Mouse (Mus musculus) MEL (cell line): ENCODE measurements around the gene Fhit. TPM values are rescaled to one million over a fixed set of nuclear protein-coding genes. Genes with fewer than 3 reads are reported as not detected.

ENCODE experiments used
- DNase-seq: peaks from one replicate; pipeline ENCODE4 v3.0.0; 2011; ENCODE audit warnings: low read depth, low spot score
- H3K27ac ChIP-seq: 2 replicates; pipeline ENCODE4 v1.5.1; 2012; ENCODE audit warnings: low read depth, mild to moderate bottlenecking, control low read depth, low read length, moderate library complexity; ENCODE audit not compliant: control insufficient read depth
- H3K27me3 ChIP-seq, 2 experiments: fragments of 150-350 bp in 1 of 2; sonication (generic) in 1 of 2; 2 replicates each; pipeline ENCODE4 v1.6.1; 2012; ENCODE audit warnings: low read length in 2 of 2, mild to moderate bottlenecking in 2 of 2, improper control_type of control experiment in 1 of 2, moderate library complexity in 1 of 2; ENCODE audit not compliant: insufficient read depth in 2 of 2, control insufficient read depth in 1 of 2
- H3K36me3 ChIP-seq, 2 experiments: 2 replicates each; pipeline ENCODE4 v1.6.1; 2012 to 2014; ENCODE audit warnings: low read length in 2 of 2, improper control_type of control experiment in 1 of 2, inconsistent platforms in 1 of 2, mild to moderate bottlenecking in 1 of 2; ENCODE audit not compliant: insufficient read depth in 2 of 2, control insufficient read depth in 1 of 2
- H3K4me1 ChIP-seq, 2 experiments: fragments of 150-350 bp in 1 of 2; sonication (generic) in 1 of 2; 2 replicates each; pipeline ENCODE4 v1.6.1; 2012; ENCODE audit warnings: low read length in 2 of 2, improper control_type of control experiment in 1 of 2, mild to moderate bottlenecking in 1 of 2; ENCODE audit not compliant: insufficient read depth in 2 of 2, control insufficient read depth in 1 of 2
- H3K4me3 ChIP-seq, 2 experiments: fragments of 150-350 bp in 1 of 2; sonication (generic) in 1 of 2; 2 replicates each; pipeline ENCODE4 v1.5.1; 2012; ENCODE audit warnings: low read depth in 2 of 2, low read length in 2 of 2, mild to moderate bottlenecking in 2 of 2, moderate library complexity in 2 of 2, control low read depth in 1 of 2, improper control_type of control experiment in 1 of 2; ENCODE audit not compliant: control insufficient read depth in 1 of 2, insufficient read depth in 1 of 2
- H3K79me2 ChIP-seq: 2 replicates; pipeline ENCODE4 v1.6.1; 2012; ENCODE audit warnings: mild to moderate bottlenecking, low read length, moderate library complexity; ENCODE audit not compliant: control insufficient read depth, poor library complexity, insufficient read depth
- H3K9ac ChIP-seq: 2 replicates; pipeline ENCODE4 v1.6.1; 2012; ENCODE audit warnings: low read depth, mild to moderate bottlenecking, control low read depth, low read length, moderate library complexity; ENCODE audit not compliant: control insufficient read depth, poor library complexity, severe bottlenecking
- H3K9me3 ChIP-seq: fragments of 150-350 bp; sonication (generic); replicated peaks from 2 replicates; pipeline ENCODE4 v1.6.1; 2012; ENCODE audit warnings: mild to moderate bottlenecking, low read length, improper control_type of control experiment, moderate library complexity; ENCODE audit not compliant: insufficient read depth
- BHLHE40 ChIP-seq: IDR thresholded peaks from 2 replicates; pipeline ENCODE4 v1.6.1; 2012; ENCODE audit warnings: low read depth, mild to moderate bottlenecking, inconsistent platforms, low read length, improper control_type of control experiment, borderline replicate concordance
- CHD1 ChIP-seq: IDR thresholded peaks from 2 replicates; pipeline ENCODE4 v1.6.1; 2012; ENCODE audit warnings: low read depth, mild to moderate bottlenecking, inconsistent platforms, low read length, improper control_type of control experiment
- CHD2 ChIP-seq: IDR thresholded peaks from 2 replicates; pipeline ENCODE4 v1.6.1; 2011; ENCODE audit warnings: low read length, improper control_type of control experiment
- CTCF ChIP-seq, 3 experiments: IDR thresholded peaks in 2 of 3; conservative IDR thresholded peaks in 1 of 3; 2 replicates each; pipeline ENCODE4 v1.5.1; 2011 to 2012; ENCODE audit warnings: low read length in 3 of 3, low read depth in 2 of 3, mild to moderate bottlenecking in 2 of 3, improper control_type of control experiment in 1 of 3, inconsistent platforms in 1 of 3, mixed read lengths in 1 of 3, moderate library complexity in 1 of 3; ENCODE audit not compliant: control insufficient read depth in 1 of 3, insufficient read depth in 1 of 3, poor library complexity in 1 of 3, severe bottlenecking in 1 of 3
- E2F4 ChIP-seq: IDR thresholded peaks from 2 replicates; pipeline ENCODE4 v1.6.1; 2011; ENCODE audit warnings: low read depth, low read length, improper control_type of control experiment, borderline replicate concordance
- ELF1 ChIP-seq: IDR thresholded peaks from 2 replicates; pipeline ENCODE4 v1.6.1; 2014; ENCODE audit warnings: low read depth, mild to moderate bottlenecking, inconsistent platforms, low read length, improper control_type of control experiment, moderate library complexity
- ETS1 ChIP-seq: IDR thresholded peaks from 2 replicates; pipeline ENCODE4 v1.6.1; 2012; ENCODE audit warnings: low read depth, mild to moderate bottlenecking, inconsistent platforms, low read length, improper control_type of control experiment, moderate library complexity
- GABPA ChIP-seq: IDR thresholded peaks from 2 replicates; pipeline ENCODE4 v1.6.1; 2012; ENCODE audit warnings: low read depth, mild to moderate bottlenecking, inconsistent platforms, low read length, improper control_type of control experiment, moderate library complexity
- GATA1 ChIP-seq: IDR thresholded peaks from 2 replicates; pipeline ENCODE4 v1.6.1; 2011; ENCODE audit warnings: low read depth, low read length, improper control_type of control experiment
- HCFC1 ChIP-seq: IDR thresholded peaks from 2 replicates; pipeline ENCODE4 v1.6.1; 2012; ENCODE audit warnings: low read depth, mild to moderate bottlenecking, inconsistent platforms, low read length, improper control_type of control experiment, moderate library complexity
- MAZ ChIP-seq: IDR thresholded peaks from 2 replicates; pipeline ENCODE4 v1.6.1; 2012; ENCODE audit warnings: low read depth, mild to moderate bottlenecking, inconsistent platforms, low read length, improper control_type of control experiment
- MEF2A ChIP-seq: IDR thresholded peaks from 2 replicates; pipeline ENCODE4 v1.6.1; 2014; ENCODE audit warnings: low read depth, mild to moderate bottlenecking, inconsistent platforms, low read length, improper control_type of control experiment; ENCODE audit not compliant: poor library complexity, insufficient replicate concordance, severe bottlenecking; ENCODE audit errors: extremely low read depth
- MXI1 ChIP-seq: IDR thresholded peaks from 2 replicates; pipeline ENCODE4 v1.6.1; 2011; ENCODE audit warnings: mild to moderate bottlenecking, low read depth, low read length, improper control_type of control experiment
- MYB ChIP-seq: IDR thresholded peaks from 2 replicates; pipeline ENCODE4 v1.6.1; 2011; ENCODE audit warnings: mild to moderate bottlenecking, low read depth, low read length, improper control_type of control experiment
- MYC ChIP-seq: IDR thresholded peaks from 2 replicates; pipeline ENCODE4 v1.6.1; 2011; ENCODE audit warnings: low read depth, mild to moderate bottlenecking, low read length, improper control_type of control experiment, moderate library complexity
- NELFE ChIP-seq: IDR thresholded peaks from 2 replicates; pipeline ENCODE4 v1.6.1; 2011; ENCODE audit warnings: low read depth, low read length, improper control_type of control experiment
- NRF1 ChIP-seq: IDR thresholded peaks from 2 replicates; pipeline ENCODE4 v1.6.1; 2014; ENCODE audit warnings: low read depth, mild to moderate bottlenecking, inconsistent platforms, low read length, improper control_type of control experiment, moderate library complexity; ENCODE audit not compliant: poor library complexity, insufficient read depth, severe bottlenecking
- POLR2AphosphoS2 ChIP-seq: IDR thresholded peaks from 2 replicates; pipeline ENCODE4 v1.6.1; 2011; ENCODE audit warnings: low read length, improper control_type of control experiment
- SIN3A ChIP-seq: IDR thresholded peaks from 2 replicates; pipeline ENCODE4 v1.6.1; 2012; ENCODE audit warnings: low read length, improper control_type of control experiment, inconsistent platforms
- TAL1 ChIP-seq: IDR thresholded peaks from 2 replicates; pipeline ENCODE4 v1.6.1; 2012; ENCODE audit warnings: mild to moderate bottlenecking, inconsistent platforms, low read length, moderate library complexity, mixed read lengths
- TBP ChIP-seq: IDR thresholded peaks from 2 replicates; pipeline ENCODE4 v1.8.0; 2011; ENCODE audit warnings: low read depth, low read length, improper control_type of control experiment
- TCF12 ChIP-seq: IDR thresholded peaks from 2 replicates; pipeline ENCODE4 v1.6.1; 2014; ENCODE audit warnings: low read depth, mild to moderate bottlenecking, inconsistent platforms, low read length, improper control_type of control experiment, moderate library complexity
- USF1 ChIP-seq: IDR thresholded peaks from 2 replicates; pipeline ENCODE4 v1.6.1; 2014; ENCODE audit warnings: low read depth, mild to moderate bottlenecking, inconsistent platforms, low read length, improper control_type of control experiment, moderate library complexity
- USF2 ChIP-seq, 2 experiments: IDR thresholded peaks; 2 replicates each; pipeline ENCODE4 v1.6.1; 2011 to 2012; ENCODE audit warnings: improper control_type of control experiment in 2 of 2, low read length in 2 of 2, borderline replicate concordance in 1 of 2, inconsistent platforms in 1 of 2, low read depth in 1 of 2, mild to moderate bottlenecking in 1 of 2; ENCODE audit not compliant: insufficient read depth in 1 of 2
- ZKSCAN1 ChIP-seq: IDR thresholded peaks from 2 replicates; pipeline ENCODE4 v1.6.1; 2012; ENCODE audit warnings: low read depth, mild to moderate bottlenecking, inconsistent platforms, low read length, improper control_type of control experiment, moderate library complexity
- ZMIZ1 ChIP-seq: IDR thresholded peaks from 2 replicates; pipeline ENCODE4 v1.6.1; 2012; ENCODE audit warnings: low read depth, mild to moderate bottlenecking, inconsistent platforms, low read length, improper control_type of control experiment, moderate library complexity
- ZNF384 ChIP-seq: IDR thresholded peaks from 2 replicates; pipeline ENCODE4 v1.6.1; 2012; ENCODE audit warnings: low read depth, mild to moderate bottlenecking, inconsistent platforms, low read length, improper control_type of control experiment
- polyA plus RNA-seq, 2 experiments: library from polyadenylated mRNA; stranded (reverse) in 1 of 2; unstranded in 1 of 2; fragments of >175 nt in 1 of 2; fragments of >200 nt in 1 of 2; gene quantifications; 2 replicates each; pipeline versions ENCODE4 v1.2.1 to v1.2.4; 2012; ENCODE audit warnings: low replicate concordance in 2 of 2, low read depth in 1 of 2; ENCODE audit not compliant: insufficient read length in 2 of 2, insufficient read depth in 1 of 2, missing spikeins in 1 of 2
- total RNA-seq: library from RNA; depleted of rRNA; stranded (reverse); fragments of 300-350 nt; gene quantifications from 2 replicates; pipeline ENCODE4 v1.2.3, GENCODE M21; 2012

The Fhit gene
- total and polyA plus RNA-seq, 3 experiments: 0.77 to 1.3 TPM; not detected in 1

GRCm38 (mm10) chr14:10038021-10038420 lies 1123.8 kb downstream of the Fhit start:
- H3K9me3 ChIP-seq: no peaks in the 10 kb centered on the region
- H3K27me3 ChIP-seq: no peaks in the 10 kb centered on the region
- no peak overlapping the region for H3K4me3 ChIP-seq
- no peak overlapping the region for H3K27ac ChIP-seq
- no peaks in the 10 kb centered on the region for H3K79me2 ChIP-seq
- H3K36me3 ChIP-seq: no peaks in the 10 kb centered on the region
- TF ChIP-seq BHLHE40 (no peak), CHD1 (no peak), TAL1 (no peak), MEF2A (no peak), NRF1 (no peak), CTCF (IDR thresholded peaks at IDR 0.05 in 2 of 3, conservative IDR thresholded peaks at IDR 0.05 in 1 of 3; ENCODE audit: control insufficient read depth in 1 of 3, insufficient read depth in 1 of 3, low read depth in 2 of 3, low read length in 3 of 3, poor library complexity in 1 of 3, severe bottlenecking in 1 of 3) (no peak), HCFC1 (no peak), TBP (no peak), USF2 (IDR thresholded peaks at IDR 0.05; ENCODE audit: borderline replicate concordance in 1 of 2, insufficient read depth in 1 of 2, low read depth in 1 of 2, low read length in 2 of 2) (no peak), GATA1 (no peak), MXI1 (no peak), E2F4 (no peak), MYB (no peak), POLR2AphosphoS2 (no peak), TCF12 (no peak), GABPA (no peak), USF1 (no peak), SIN3A (no peak)
- no peak for DNase-seq
- no peaks in the 10 kb centered on the region for H3K4me1 ChIP-seq
- no peak overlapping the region for H3K9ac ChIP-seq

GRCm38 (mm10) chr14:10036685-10037215 lies 1125.1 kb downstream of the Fhit start:
- no peak overlapping the region for H3K4me3 ChIP-seq
- H3K9me3 ChIP-seq: no peaks in the 10 kb centered on the region
- TF ChIP-seq NELFE (no peak), ZMIZ1 (no peak), ETS1 (no peak), CTCF (IDR thresholded peaks at IDR 0.05 in 2 of 3, conservative IDR thresholded peaks at IDR 0.05 in 1 of 3; ENCODE audit: control insufficient read depth in 1 of 3, insufficient read depth in 1 of 3, low read depth in 2 of 3, low read length in 3 of 3, poor library complexity in 1 of 3, severe bottlenecking in 1 of 3) (no peak), MYC (no peak), ZNF384 (no peak), SIN3A (no peak), ELF1 (no peak), TCF12 (no peak), USF2 (IDR thresholded peaks at IDR 0.05; ENCODE audit: borderline replicate concordance in 1 of 2, insufficient read depth in 1 of 2, low read depth in 1 of 2, low read length in 2 of 2) (no peak), MAZ (no peak), CHD2 (no peak), E2F4 (no peak), ZKSCAN1 (no peak), USF1 (no peak)
- no peak overlapping the region for H3K27ac ChIP-seq
- no peak for DNase-seq
- no peaks in the 10 kb centered on the region for H3K79me2 ChIP-seq
- no peaks in the 10 kb centered on the region for H3K4me1 ChIP-seq
- H3K9ac ChIP-seq: no peak overlapping the region
- H3K27me3 ChIP-seq: no peaks in the 10 kb centered on the region
- H3K36me3 ChIP-seq: no peaks in the 10 kb centered on the region
